Mouse (Mus musculus): ENCODE measurements around the gene Abcb4. TPM values are rescaled to one million over a fixed set of nuclear protein-coding genes. Genes with fewer than 3 reads are reported as not detected.
"Not testable (repeated sequence)": the region's sequence is repeated elsewhere in the genome, so short reads cannot be mapped to it uniquely, and the experiment has no call there.

The Abcb4 gene
- 0.65 and 1.1 TPM in 2 replicates for polyA plus RNA-seq (2014; fragmentation: Nextera tagmentation; extraction: Ambion mirVana)

DNA sequence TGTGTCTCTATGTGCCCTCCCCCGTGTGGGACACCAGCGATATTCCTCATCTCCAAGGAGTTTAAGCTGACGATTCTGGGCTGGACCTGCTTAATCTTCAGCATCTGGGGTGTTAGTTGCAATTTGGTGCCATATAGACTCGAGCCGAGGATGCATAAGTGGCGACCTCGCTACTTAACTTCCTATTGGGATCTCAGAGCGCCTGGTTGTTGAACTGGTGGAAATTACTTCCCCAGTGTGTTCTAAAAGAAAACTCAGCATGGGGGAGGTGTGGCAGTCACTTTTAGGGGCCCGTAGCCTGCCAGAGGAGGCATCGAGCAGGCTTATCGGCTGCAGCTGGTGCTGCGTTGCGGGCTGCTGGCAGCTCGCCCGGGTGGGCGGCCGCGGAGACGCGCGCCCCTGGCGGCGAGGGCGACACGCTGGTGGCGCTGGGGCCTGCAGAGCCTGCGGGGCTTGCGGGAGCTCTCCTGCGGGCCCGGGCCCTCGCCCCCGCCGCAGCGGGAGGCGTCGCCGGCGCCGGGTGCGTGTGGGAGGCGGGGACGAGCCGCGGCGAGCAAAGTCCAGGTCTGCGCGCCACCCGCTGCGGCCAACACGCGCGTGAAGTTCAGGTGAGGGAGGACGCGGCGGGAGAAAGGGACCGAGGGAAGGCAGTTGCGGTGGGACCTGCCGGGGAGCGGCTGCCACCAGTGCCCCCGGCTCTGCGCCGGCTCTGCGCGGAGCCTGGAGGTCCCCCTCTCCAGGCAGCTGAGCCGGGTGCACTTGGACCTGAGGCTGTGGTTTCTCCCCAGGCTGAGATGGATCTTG, at the start of gene Abcb4:
Abcb4 (plus strand) TSS at position 418 of the 804 bp plus-strand sequence.
- Histone ChIP-seq H3K27ac (replicated peaks; ENCODE audit: low read depth, low read length) (no peak within 1 kb of the TSS), H3K9ac (replicated peaks; ENCODE audit: low read length) (peak within 1 kb of the TSS; percentile 54), H3K27me3 (ENCODE audit: control insufficient read depth, insufficient read depth, low read length) (peaks cover 5% of the 10 kb centered on the region; the same call in 1 of the 2 replicates), H3K4me2 (ENCODE audit: low read length) (peak within 1 kb of the TSS; percentile 76), H3K4me3 (replicated peaks; ENCODE audit: low read depth, low read length) (peak within 1 kb of the TSS; percentile 63), H3K36me3 (ENCODE audit: control insufficient read depth, insufficient read depth, low read length) (no peaks in the 10 kb centered on the region), H3K9me3 (ENCODE audit: control insufficient read depth, low read length) (no peaks in the 10 kb centered on the region; the same call in 1 of the 2 replicates), H3K4me1 (ENCODE audit: control insufficient read depth, insufficient read depth, low read length) (no peaks in the 10 kb centered on the region)
- peak; percentile 84 for DNase-seq
- WGBS, result under 1% methylated on average over 65 of the region's 65 CpGs
- ATAC-seq (ENCODE audit: low FRiP score, low TSS enrichment), result peak; percentile 87

DNA sequence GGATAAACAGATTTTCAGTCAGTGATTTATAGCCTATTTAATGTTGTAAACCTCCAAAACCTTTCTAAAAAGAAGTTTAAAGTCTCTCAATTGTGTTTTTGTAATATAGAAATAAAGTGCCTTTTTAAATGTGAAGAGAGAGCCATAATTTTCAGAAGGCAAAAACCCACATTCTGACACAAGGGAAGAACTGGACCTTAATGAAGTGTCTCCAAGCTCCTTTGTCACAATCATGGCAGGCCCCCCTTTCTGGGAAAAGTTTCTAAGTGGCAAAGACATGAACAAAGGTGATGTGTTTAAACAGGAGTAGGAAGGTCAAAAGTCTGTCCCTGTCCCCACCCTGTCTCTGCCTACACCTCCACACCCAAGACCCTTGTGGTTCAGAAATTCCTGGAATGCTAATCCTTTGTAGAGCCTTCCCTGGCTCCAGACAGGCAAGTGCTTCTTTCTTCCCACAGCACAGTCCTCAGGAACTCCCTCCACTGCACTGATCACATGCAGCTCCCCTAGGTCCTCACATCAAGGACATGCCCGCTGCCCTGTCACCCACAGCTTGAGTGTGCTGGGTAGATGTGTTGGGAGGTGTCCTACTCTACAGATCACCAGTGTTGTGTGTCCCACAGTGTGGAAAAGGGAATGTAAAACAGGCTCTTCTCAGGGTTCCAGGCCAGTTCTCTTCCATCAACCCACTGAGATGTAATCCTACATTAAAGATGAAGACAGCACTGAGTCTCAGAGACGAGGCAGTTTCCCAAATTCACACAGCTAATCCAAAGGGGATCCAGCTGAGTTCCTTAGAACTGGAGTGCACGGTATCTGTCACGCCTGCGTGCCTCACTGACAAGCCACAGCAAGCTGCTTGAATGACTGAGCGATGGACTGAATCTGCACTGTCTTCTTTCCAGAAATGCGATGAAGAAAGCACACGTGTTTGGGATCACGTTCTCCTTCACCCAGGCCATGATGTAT, 44.6 kb upstream of the Abcb4 start:
- not testable (repeated sequence) for H3K4me2 ChIP-seq (ENCODE audit: low read length); H3K4me1 ChIP-seq (ENCODE audit: control insufficient read depth, insufficient read depth, low read length); H3K4me3 ChIP-seq (replicated peaks; ENCODE audit: low read depth, low read length); ATAC-seq (ENCODE audit: low FRiP score, low TSS enrichment); H3K27me3 ChIP-seq (ENCODE audit: control insufficient read depth, insufficient read depth, low read length); H3K36me3 ChIP-seq (ENCODE audit: control insufficient read depth, insufficient read depth, low read length); DNase-seq; H3K9me3 ChIP-seq (ENCODE audit: control insufficient read depth, low read length); H3K9ac ChIP-seq (replicated peaks; ENCODE audit: low read length); H3K27ac ChIP-seq (replicated peaks; ENCODE audit: low read depth, low read length)
- 10% methylated on average over 5 of the region's 9 CpGs for WGBS

GRCm38 (mm10) chr5:8850851-8851250, 42.7 kb upstream of the Abcb4 start:
- no peak overlapping the region for H3K9ac ChIP-seq (replicated peaks; ENCODE audit: low read length)
- no peak for DNase-seq
- H3K4me2 ChIP-seq (ENCODE audit: low read length), result no peak overlapping the region
- no peaks in the 10 kb centered on the region for H3K4me1 ChIP-seq (ENCODE audit: control insufficient read depth, insufficient read depth, low read length)
- no peaks in the 10 kb centered on the region for H3K36me3 ChIP-seq (ENCODE audit: control insufficient read depth, insufficient read depth, low read length)
- 51% methylated on average over 4 of the region's 4 CpGs for WGBS
- ATAC-seq (ENCODE audit: low FRiP score, low TSS enrichment), result no peak
- no peak overlapping the region for H3K4me3 ChIP-seq (replicated peaks; ENCODE audit: low read depth, low read length)
- H3K27ac ChIP-seq (replicated peaks; ENCODE audit: low read depth, low read length), result no peak overlapping the region
- H3K27me3 ChIP-seq (ENCODE audit: control insufficient read depth, insufficient read depth, low read length), result no peaks in the 10 kb centered on the region
- H3K9me3 ChIP-seq (ENCODE audit: control insufficient read depth, low read length), result no peaks in the 10 kb centered on the region

DNA sequence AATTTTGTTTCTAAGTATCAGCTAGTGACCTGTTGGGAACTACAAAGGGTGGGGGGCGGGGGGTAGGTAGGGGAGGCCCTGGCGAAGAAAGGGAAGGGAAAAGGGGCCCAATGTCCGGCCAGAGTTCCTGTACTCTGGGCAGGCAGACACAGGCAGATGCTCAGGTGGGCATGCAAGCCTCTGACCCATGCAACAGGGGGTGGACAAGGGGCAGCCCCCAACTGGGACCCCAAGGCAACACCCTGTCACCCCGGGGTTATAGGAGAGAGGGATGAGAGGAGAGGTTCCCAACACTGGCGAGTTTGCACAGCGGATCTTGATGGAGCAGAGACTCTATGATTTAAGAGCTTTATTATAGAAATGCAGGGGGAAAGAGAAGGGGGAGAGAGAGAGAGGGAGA, 36.3 kb upstream of the Abcb4 start:
- Histone ChIP-seq H3K4me3 (replicated peaks; ENCODE audit: low read depth, low read length) (no peak overlapping the region), H3K27ac (replicated peaks; ENCODE audit: low read depth, low read length) (no peak overlapping the region), H3K9me3 (ENCODE audit: control insufficient read depth, low read length) (no peaks in the 10 kb centered on the region), H3K9ac (replicated peaks; ENCODE audit: low read length) (no peak overlapping the region), H3K27me3 (ENCODE audit: control insufficient read depth, insufficient read depth, low read length) (no peaks in the 10 kb centered on the region), H3K4me2 (ENCODE audit: low read length) (no peak overlapping the region), H3K36me3 (ENCODE audit: control insufficient read depth, insufficient read depth, low read length) (no peaks in the 10 kb centered on the region), H3K4me1 (ENCODE audit: control insufficient read depth, insufficient read depth, low read length) (no peaks in the 10 kb centered on the region)
- WGBS, result 73% methylated on average over 6 of the region's 6 CpGs
- no peak for ATAC-seq (ENCODE audit: low FRiP score, low TSS enrichment)
- no peak for DNase-seq

DNA sequence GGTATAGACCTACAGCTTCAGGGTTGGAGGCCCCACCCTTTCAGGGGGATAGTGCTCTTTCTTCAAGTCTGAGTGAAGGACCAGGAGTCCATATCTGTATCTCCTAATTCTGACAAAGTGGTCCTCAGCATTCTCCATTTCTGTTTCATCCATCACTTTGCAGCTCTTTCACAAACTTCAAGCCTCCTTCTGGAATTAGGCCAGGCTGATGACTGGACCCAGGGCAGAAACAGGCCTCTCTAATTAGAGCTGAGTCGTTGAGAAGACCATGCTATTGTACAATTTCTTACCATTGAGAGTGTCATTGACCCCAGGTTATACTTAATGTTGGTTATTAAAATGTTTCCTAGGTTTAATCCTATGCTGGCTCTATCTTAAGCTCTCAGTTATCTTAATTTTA, 31.7 kb upstream of the Abcb4 start:
- 79% methylated on average over 1 of the region's 1 CpGs for WGBS
- Histone ChIP-seq H3K4me3 (replicated peaks; ENCODE audit: low read depth, low read length) (no peak overlapping the region), H3K9me3 (ENCODE audit: control insufficient read depth, low read length) (no peaks in the 10 kb centered on the region), H3K27ac (replicated peaks; ENCODE audit: low read depth, low read length) (no peak overlapping the region), H3K4me2 (ENCODE audit: low read length) (no peak overlapping the region), H3K4me1 (ENCODE audit: control insufficient read depth, insufficient read depth, low read length) (no peaks in the 10 kb centered on the region), H3K36me3 (ENCODE audit: control insufficient read depth, insufficient read depth, low read length) (no peaks in the 10 kb centered on the region), H3K27me3 (ENCODE audit: control insufficient read depth, insufficient read depth, low read length) (no peaks in the 10 kb centered on the region), H3K9ac (replicated peaks; ENCODE audit: low read length) (no peak overlapping the region)
- DNase-seq (no peak), ATAC-seq (ENCODE audit: low FRiP score, low TSS enrichment) (no peak)

- no peaks in the 10 kb centered on the region for H3K36me3 ChIP-seq (ENCODE audit: control insufficient read depth, insufficient read depth, low read length)
- no peaks in the 10 kb centered on the region for H3K9me3 ChIP-seq (ENCODE audit: control insufficient read depth, low read length)
- no peak overlapping the region for H3K27ac ChIP-seq (replicated peaks; ENCODE audit: low read depth, low read length)
- no peak overlapping the region for H3K4me3 ChIP-seq (replicated peaks; ENCODE audit: low read depth, low read length)
- no peak overlapping the region for H3K4me2 ChIP-seq (ENCODE audit: low read length)
- H3K27me3 ChIP-seq (ENCODE audit: control insufficient read depth, insufficient read depth, low read length), result no peaks in the 10 kb centered on the region
- no peak for ATAC-seq (ENCODE audit: low FRiP score, low TSS enrichment)
- DNase-seq, result peak; percentile 4
- no peak overlapping the region for H3K9ac ChIP-seq (replicated peaks; ENCODE audit: low read length)
- 56% methylated on average over 14 of the region's 14 CpGs for WGBS
- no peaks in the 10 kb centered on the region for H3K4me1 ChIP-seq (ENCODE audit: control insufficient read depth, insufficient read depth, low read length)
Measured at GRCm38 (mm10) chr5:8863580-8864337, 29.8 kb upstream of the Abcb4 start.

GRCm38 (mm10) chr5:8865630-8866029, 27.9 kb upstream of the Abcb4 start:
- H3K27me3 ChIP-seq (ENCODE audit: control insufficient read depth, insufficient read depth, low read length); ATAC-seq (ENCODE audit: low FRiP score, low TSS enrichment); H3K4me1 ChIP-seq (ENCODE audit: control insufficient read depth, insufficient read depth, low read length); H3K4me2 ChIP-seq (ENCODE audit: low read length); DNase-seq; H3K4me3 ChIP-seq (replicated peaks; ENCODE audit: low read depth, low read length); H3K9me3 ChIP-seq (ENCODE audit: control insufficient read depth, low read length); H3K9ac ChIP-seq (replicated peaks; ENCODE audit: low read length); H3K36me3 ChIP-seq (ENCODE audit: control insufficient read depth, insufficient read depth, low read length); H3K27ac ChIP-seq (replicated peaks; ENCODE audit: low read depth, low read length): not testable (repeated sequence)
- WGBS, result 94% methylated on average over 11 of the region's 11 CpGs

- Histone ChIP-seq H3K9ac (replicated peaks; ENCODE audit: low read length) (no peak overlapping the region), H3K27me3 (ENCODE audit: control insufficient read depth, insufficient read depth, low read length) (no peaks in the 10 kb centered on the region), H3K9me3 (ENCODE audit: control insufficient read depth, low read length) (no peaks in the 10 kb centered on the region), H3K27ac (replicated peaks; ENCODE audit: low read depth, low read length) (no peak overlapping the region), H3K4me2 (ENCODE audit: low read length) (no peak overlapping the region), H3K36me3 (ENCODE audit: control insufficient read depth, insufficient read depth, low read length) (no peaks in the 10 kb centered on the region), H3K4me3 (replicated peaks; ENCODE audit: low read depth, low read length) (no peak overlapping the region), H3K4me1 (ENCODE audit: control insufficient read depth, insufficient read depth, low read length) (no peaks in the 10 kb centered on the region)
- 93% methylated on average over 5 of the region's 5 CpGs for WGBS
- ATAC-seq (ENCODE audit: low FRiP score, low TSS enrichment) (no peak), DNase-seq (no peak)
Measured at GRCm38 (mm10) chr5:8866366-8866765, 27.2 kb upstream of the Abcb4 start.
